Mouse (Mus musculus): ENCODE measurements around the gene Prex1.

GRCm38 (mm10) chr2:166709883-166710282, 3.7 kb downstream of the Prex1 start:
- TF ChIP-seq CTCF (IDR thresholded peaks at IDR 0.05; ENCODE audit: low read depth, low read length) (no peak), POLR2AphosphoS5 (IDR thresholded peaks at IDR 0.05; ENCODE audit: insufficient replicate concordance, low read depth, low read length) (no peak)
